Mouse (Mus musculus): Measurements from ENCODE around the gene Gpr132. TPM values are rescaled to one million over a fixed set of nuclear protein-coding genes. Genes with fewer than 3 reads are reported as not detected.
"Not testable (repeated sequence)": the region's sequence is repeated elsewhere in the genome, so short reads cannot be mapped to it uniquely, and the experiment has no call there.

The Gpr132 gene
- polyA plus RNA-seq, 1 experiment from 2014 or later, result 0.12 TPM

DNA sequence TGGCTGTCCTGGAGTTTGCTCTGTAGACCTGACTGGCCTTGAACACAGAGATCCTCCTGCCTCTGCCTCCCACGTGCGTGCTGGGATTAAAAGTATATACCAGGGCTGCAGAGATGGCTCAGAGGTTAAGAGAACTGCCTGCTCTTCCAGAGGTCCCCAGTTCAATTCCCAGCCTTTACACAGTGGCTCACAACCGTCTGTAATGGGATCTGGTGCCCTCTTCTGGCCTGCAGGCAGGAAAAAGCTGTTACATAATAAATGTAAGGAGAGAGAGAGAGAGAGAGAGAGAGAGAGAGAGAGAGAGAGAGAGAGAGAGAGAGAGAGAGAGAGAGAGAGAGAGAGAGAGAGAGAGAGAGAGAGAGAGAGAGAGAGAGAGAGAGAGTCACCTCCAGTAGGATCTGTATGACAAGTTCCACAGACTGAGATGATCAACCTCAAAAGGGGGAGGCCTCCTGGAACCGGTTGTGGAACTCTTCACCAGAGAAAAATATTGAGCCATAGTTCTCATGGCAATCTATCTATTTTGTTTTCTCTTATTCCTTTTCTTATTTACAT lies 26.6 kb downstream of the Gpr132 start:
- not testable (repeated sequence) for H3K4me1 ChIP-seq (ENCODE audit: insufficient read depth); H3K9ac ChIP-seq; DNase-seq; H3K4me3 ChIP-seq (ENCODE audit: low read depth, low read length); H3K27me3 ChIP-seq (ENCODE audit: insufficient read depth, low read length); ATAC-seq (ENCODE audit: insufficient read depth); H3K36me3 ChIP-seq (ENCODE audit: insufficient read depth); H3K4me2 ChIP-seq; H3K27ac ChIP-seq (ENCODE audit: low read depth); H3K9me3 ChIP-seq (ENCODE audit: low read depth, low read length)
- TF ChIP-seq CTCF (IDR thresholded peaks at IDR 0.05; ENCODE audit: low read depth), result 0 out of 2 replicates have a peak, but pooled peaks have one; percentile 13
- 63% methylated on average over 4 of the region's 4 CpGs for WGBS

DNA sequence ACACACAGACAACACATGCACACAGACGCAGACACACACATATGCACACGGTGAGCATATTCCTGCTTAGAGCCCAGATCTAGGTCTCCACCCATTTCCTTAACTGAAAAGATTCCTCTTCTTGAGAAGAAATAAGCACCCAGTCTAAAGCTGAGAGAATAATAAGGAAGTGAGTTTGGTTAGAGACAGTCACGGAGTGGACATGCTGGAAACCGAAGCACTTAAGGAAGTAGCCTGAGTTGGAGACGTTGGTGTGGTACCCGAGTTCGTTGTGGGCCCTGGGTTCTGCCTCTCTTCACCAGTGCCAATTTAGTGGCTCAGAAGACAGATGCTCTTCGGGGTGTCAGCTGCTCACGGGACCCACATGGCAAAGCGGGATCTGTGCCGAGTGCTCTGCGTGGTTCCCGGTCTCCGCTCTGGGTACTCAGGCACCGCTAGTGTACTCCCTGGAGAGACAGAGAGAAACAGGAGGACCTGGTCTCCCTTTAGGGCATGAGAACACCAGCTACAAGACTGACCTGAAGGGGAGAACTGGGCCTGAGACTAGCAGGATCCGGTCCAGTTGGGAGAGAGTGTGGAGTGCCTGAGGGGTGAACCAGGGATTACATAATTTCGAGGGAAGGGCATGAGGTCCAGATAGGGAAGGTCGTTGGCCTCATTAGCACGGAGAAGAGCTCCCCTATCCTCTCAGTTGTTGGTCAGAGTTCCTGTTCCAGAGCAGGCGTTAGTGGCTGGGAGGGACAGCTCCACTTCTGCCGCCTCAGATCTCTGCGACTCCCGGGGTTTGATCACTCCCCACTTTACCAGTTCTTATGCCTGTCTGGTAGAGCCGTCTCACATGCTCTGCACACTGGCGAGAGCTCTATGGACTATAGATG lies 27.6 kb downstream of the Gpr132 start:
- 67% methylated on average over 25 of the region's 25 CpGs for WGBS
- no peaks in the 10 kb centered on the region for H3K27me3 ChIP-seq (ENCODE audit: insufficient read depth, low read length)
- no peaks in the 10 kb centered on the region for H3K4me1 ChIP-seq (ENCODE audit: insufficient read depth)
- DNase-seq (no peak), ATAC-seq (ENCODE audit: insufficient read depth) (no peak)
- H3K36me3 ChIP-seq (ENCODE audit: insufficient read depth), result no peaks in the 10 kb centered on the region
- no peak for TF ChIP-seq CTCF (IDR thresholded peaks at IDR 0.05; ENCODE audit: low read depth)
- H3K9ac ChIP-seq, result no peak overlapping the region
- no peak overlapping the region for H3K4me2 ChIP-seq
- H3K27ac ChIP-seq (ENCODE audit: low read depth), result no peak overlapping the region
- H3K9me3 ChIP-seq (ENCODE audit: low read depth, low read length), result no peaks in the 10 kb centered on the region
- H3K4me3 ChIP-seq (ENCODE audit: low read depth, low read length), result no peak overlapping the region

DNA sequence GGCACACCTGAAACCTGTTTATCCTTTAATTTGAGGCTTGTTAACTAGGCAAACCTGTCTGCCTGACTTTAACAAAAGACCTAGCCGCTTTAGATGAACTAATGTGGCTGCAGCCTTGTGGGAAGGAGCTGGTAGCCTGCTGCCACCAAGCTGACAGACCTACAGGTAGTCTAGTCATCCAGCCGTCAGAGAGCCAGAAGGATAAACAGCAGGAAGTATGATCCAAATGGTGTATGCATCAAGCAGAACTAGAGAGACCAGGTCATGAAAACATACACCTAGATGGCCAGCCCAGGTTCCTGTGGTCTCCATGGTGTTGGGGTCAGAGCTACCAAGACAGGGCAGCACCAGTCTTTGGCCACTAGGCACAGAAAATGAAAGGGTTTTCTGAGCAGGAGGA lies 33.0 kb downstream of the Gpr132 start:
- no peak for TF ChIP-seq CTCF (IDR thresholded peaks at IDR 0.05; ENCODE audit: low read depth)
- no peak for ATAC-seq (ENCODE audit: insufficient read depth)
- no peaks in the 10 kb centered on the region for H3K9me3 ChIP-seq (ENCODE audit: low read depth, low read length)
- no peak overlapping the region for H3K9ac ChIP-seq
- H3K4me2 ChIP-seq, result no peak overlapping the region
- no peaks in the 10 kb centered on the region for H3K27me3 ChIP-seq (ENCODE audit: insufficient read depth, low read length)
- H3K27ac ChIP-seq (ENCODE audit: low read depth), result no peak overlapping the region
- H3K36me3 ChIP-seq (ENCODE audit: insufficient read depth), result 0 out of 2 replicates have a peak, but pooled peaks cover 8% of the 10 kb centered on the region
- no peak overlapping the region for H3K4me3 ChIP-seq (ENCODE audit: low read depth, low read length)
- H3K4me1 ChIP-seq (ENCODE audit: insufficient read depth), result peaks cover 6% of the 10 kb centered on the region; the same call in 1 of the 2 replicates
- 57% methylated on average over 2 of the region's 2 CpGs for WGBS
- no peak for DNase-seq

DNA sequence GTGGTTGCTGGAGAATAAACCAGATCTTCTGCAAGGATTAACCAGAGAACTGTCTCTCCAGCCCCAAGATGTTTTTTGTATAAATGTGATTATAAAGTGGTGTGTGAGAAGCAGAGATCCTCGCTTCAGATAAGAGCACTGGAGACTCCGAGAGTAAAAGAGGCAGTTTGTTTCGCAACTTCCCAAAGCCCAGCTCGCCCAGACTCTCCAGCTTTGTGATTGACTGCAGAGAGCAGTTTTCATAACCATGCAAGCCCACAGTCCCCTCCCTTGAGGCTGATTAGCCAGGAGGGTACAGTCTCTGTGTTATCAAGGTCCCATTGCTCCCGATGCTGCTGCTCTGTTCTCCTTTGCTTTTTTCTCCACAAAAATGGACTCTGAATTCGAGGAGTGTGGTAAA lies 34.5 kb downstream of the Gpr132 start:
- 58% methylated on average over 6 of the region's 6 CpGs for WGBS
- H3K36me3 ChIP-seq (ENCODE audit: insufficient read depth), result 0 out of 2 replicates have a peak, but pooled peaks cover 8% of the 10 kb centered on the region
- no peak overlapping the region for H3K4me3 ChIP-seq (ENCODE audit: low read depth, low read length)
- H3K27ac ChIP-seq (ENCODE audit: low read depth), result no peak overlapping the region
- no peak overlapping the region for H3K9ac ChIP-seq
- ATAC-seq (ENCODE audit: insufficient read depth) (no peak), DNase-seq (peak; percentile 24)
- no peak overlapping the region for H3K4me2 ChIP-seq
- H3K9me3 ChIP-seq (ENCODE audit: low read depth, low read length), result no peaks in the 10 kb centered on the region
- H3K27me3 ChIP-seq (ENCODE audit: insufficient read depth, low read length), result no peaks in the 10 kb centered on the region
- no peak for TF ChIP-seq CTCF (IDR thresholded peaks at IDR 0.05; ENCODE audit: low read depth)
- H3K4me1 ChIP-seq (ENCODE audit: insufficient read depth), result peaks cover 6% of the 10 kb centered on the region; the same call in 1 of the 2 replicates

DNA sequence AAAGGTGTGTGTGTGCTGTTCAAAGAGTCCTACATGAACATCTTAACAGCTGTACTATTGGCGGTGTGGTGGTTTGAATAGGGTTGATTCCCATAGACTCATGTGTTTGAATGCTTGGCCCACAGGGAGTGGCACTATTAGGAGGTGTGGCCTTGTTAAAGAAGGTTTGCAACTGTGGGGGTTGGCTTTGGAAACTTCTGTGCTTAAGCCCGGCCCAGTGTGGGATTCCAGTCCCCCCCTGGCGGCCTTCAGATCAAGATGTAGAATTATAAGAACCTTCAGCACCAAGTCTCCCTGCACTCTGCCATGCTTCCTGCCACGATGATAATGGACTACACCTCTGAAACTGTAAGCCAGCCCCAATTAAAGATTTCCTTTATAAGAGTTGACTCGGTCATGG lies 35.6 kb downstream of the Gpr132 start:
- Histone ChIP-seq H3K27ac (ENCODE audit: low read depth) (no peak overlapping the region), H3K27me3 (ENCODE audit: insufficient read depth, low read length) (no peaks in the 10 kb centered on the region), H3K9ac (no peak overlapping the region), H3K4me3 (ENCODE audit: low read depth, low read length) (no peak overlapping the region), H3K4me1 (ENCODE audit: insufficient read depth) (peaks cover 10% of the 10 kb centered on the region), H3K36me3 (ENCODE audit: insufficient read depth) (peaks cover 15% of the 10 kb centered on the region), H3K4me2 (no peak overlapping the region), H3K9me3 (ENCODE audit: low read depth, low read length) (no peaks in the 10 kb centered on the region)
- no peak for TF ChIP-seq CTCF (IDR thresholded peaks at IDR 0.05; ENCODE audit: low read depth)
- no peak for ATAC-seq (ENCODE audit: insufficient read depth)
- WGBS, result 88% methylated on average over 5 of the region's 5 CpGs
- DNase-seq, result no peak

DNA sequence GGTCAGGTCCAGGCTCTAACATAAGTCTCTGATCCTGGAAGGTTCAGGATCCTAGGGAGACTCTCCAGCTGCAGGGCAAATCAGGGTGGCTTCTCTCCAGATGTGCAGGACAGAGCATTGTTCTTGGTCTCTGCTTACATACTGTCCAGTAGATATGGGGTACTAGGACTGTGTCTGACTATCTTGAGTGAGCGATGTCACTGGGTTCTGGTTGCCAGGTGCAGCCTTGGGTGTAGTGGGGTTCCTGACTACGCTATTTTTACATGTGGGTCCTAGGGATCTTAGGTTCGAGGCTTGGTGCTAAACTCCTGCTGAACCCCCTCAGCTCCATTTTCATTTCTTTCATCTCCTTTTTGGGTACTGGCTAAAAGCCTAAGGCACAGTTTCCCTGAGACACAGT lies 37.5 kb downstream of the Gpr132 start:
- Histone ChIP-seq H3K36me3 (ENCODE audit: insufficient read depth) (peaks cover 34% of the 10 kb centered on the region), H3K4me1 (ENCODE audit: insufficient read depth) (peaks cover 17% of the 10 kb centered on the region), H3K27ac (ENCODE audit: low read depth) (no peak overlapping the region), H3K4me2 (peak overlapping the region; percentile 81), H3K27me3 (ENCODE audit: insufficient read depth, low read length) (no peaks in the 10 kb centered on the region), H3K4me3 (ENCODE audit: low read depth, low read length) (peak overlapping the region; percentile 89), H3K9ac (peak overlapping the region; percentile 98), H3K9me3 (ENCODE audit: low read depth, low read length) (no peaks in the 10 kb centered on the region)
- ATAC-seq (ENCODE audit: insufficient read depth) (no peak), DNase-seq (no peak)
- no peak for TF ChIP-seq CTCF (IDR thresholded peaks at IDR 0.05; ENCODE audit: low read depth)
- WGBS, result 80% methylated on average over 3 of the region's 3 CpGs

DNA sequence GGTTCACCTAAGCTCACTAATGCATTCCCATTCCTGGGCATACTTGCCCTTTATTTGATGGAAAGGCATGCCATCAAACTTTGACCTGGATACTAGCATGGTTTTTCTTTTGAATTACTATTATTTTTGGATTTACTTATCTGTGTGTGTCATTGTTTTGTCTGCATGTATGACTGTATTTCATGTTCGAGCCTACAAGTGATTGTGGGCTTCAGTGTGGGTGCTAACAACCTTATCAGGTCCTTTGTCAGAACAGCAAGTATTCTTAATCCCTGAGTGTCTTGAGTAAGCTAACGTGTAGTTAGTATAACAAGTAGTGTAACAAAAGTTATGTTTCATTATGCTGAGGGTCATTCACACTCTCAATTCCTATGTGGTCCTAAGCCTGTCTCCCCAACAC lies 37.9 kb downstream of the Gpr132 start:
- no peaks in the 10 kb centered on the region for H3K9me3 ChIP-seq (ENCODE audit: low read depth, low read length)
- H3K9ac ChIP-seq, result peak overlapping the region; percentile 98
- peaks cover 17% of the 10 kb centered on the region for H3K4me1 ChIP-seq (ENCODE audit: insufficient read depth)
- H3K4me2 ChIP-seq, result peak overlapping the region; percentile 81
- H3K27ac ChIP-seq (ENCODE audit: low read depth), result no peak overlapping the region
- 13% methylated on average over 2 of the region's 2 CpGs for WGBS
- H3K27me3 ChIP-seq (ENCODE audit: insufficient read depth, low read length), result no peaks in the 10 kb centered on the region
- DNase-seq (no peak), ATAC-seq (ENCODE audit: insufficient read depth) (no peak)
- H3K36me3 ChIP-seq (ENCODE audit: insufficient read depth), result peaks cover 36% of the 10 kb centered on the region
- no peak for TF ChIP-seq CTCF (IDR thresholded peaks at IDR 0.05; ENCODE audit: low read depth)
- H3K4me3 ChIP-seq (ENCODE audit: low read depth, low read length), result peak overlapping the region; percentile 89
